Mouse (Mus musculus) right cerebral cortex, postnatal 36 days (tissue): ENCODE data around the gene Esp16.
"Not testable (repeated sequence)": the region's sequence is repeated elsewhere in the genome, so short reads cannot be mapped to it uniquely, and the experiment has no call there.

ENCODE experiments used
- DNase-seq, 2 experiments: peaks; one replicate each; pipeline ENCODE4 v3.0.0; 2022; ENCODE audit warnings: low spot score in 2 of 2, mixed read lengths in 1 of 2

The Esp16 gene

GRCm38 (mm10) chr17:39535842-39536241, at the start of gene Esp16:
Esp16 (plus strand) TSS chr17:39536142.
- not testable (repeated sequence) for DNase-seq

- not testable (repeated sequence) for DNase-seq
Measured at GRCm38 (mm10) chr17:39498043-39498442, 37.9 kb upstream of the Esp16 start.
